Mouse (Mus musculus) midbrain, embryonic 13.5 days (tissue): ENCODE results near the gene Fam25c. TPM values are rescaled to one million over a fixed set of nuclear protein-coding genes. Genes with fewer than 3 reads are reported as not detected.

Experiments used
- ATAC-seq: fragments of 200-750 bp; cut with Nextera tagmentation; 2 replicates; pipeline ENCODE4 v1.8.0; 2017; ENCODE audit warnings: mild to moderate bottlenecking, moderate TSS enrichment, moderate library complexity
- H3K27ac ChIP-seq: fragments of 300-500 bp; sonication (generic); 2 replicates; pipeline ENCODE4 v1.5.1; 2015; ENCODE audit warnings: inconsistent platforms, mild to moderate bottlenecking, moderate library complexity
- H3K27me3 ChIP-seq: fragments of 300-500 bp; sonication (generic); 2 replicates; pipeline ENCODE4 v1.6.1; 2015; ENCODE audit warnings: mild to moderate bottlenecking, inconsistent platforms
- H3K36me3 ChIP-seq: fragments of 300-500 bp; sonication (generic); 2 replicates; pipeline ENCODE4 v1.6.1; 2015; ENCODE audit warnings: mild to moderate bottlenecking, inconsistent platforms
- H3K4me1 ChIP-seq: fragments of 300-500 bp; sonication (generic); replicated peaks from 2 replicates; pipeline ENCODE4 v1.6.1; 2015; ENCODE audit warnings: inconsistent platforms
- H3K4me2 ChIP-seq: fragments of 300-500 bp; sonication (generic); replicated peaks from 2 replicates; pipeline ENCODE4 v1.6.1; 2015; ENCODE audit warnings: moderate library complexity, mild to moderate bottlenecking, inconsistent platforms
- H3K4me3 ChIP-seq: fragments of 300-500 bp; sonication (generic); replicated peaks from 2 replicates; pipeline ENCODE4 v1.5.1; 2015; ENCODE audit warnings: mild to moderate bottlenecking, inconsistent platforms
- H3K9ac ChIP-seq: fragments of 300-500 bp; sonication (generic); replicated peaks from 2 replicates; pipeline ENCODE4 v1.6.1; 2015; ENCODE audit warnings: mild to moderate bottlenecking, inconsistent platforms
- H3K9me3 ChIP-seq: fragments of 300-500 bp; sonication (generic); 2 replicates; pipeline ENCODE4 v1.6.1; 2016; ENCODE audit warnings: mild to moderate bottlenecking, inconsistent platforms
- WGBS: fragments of 180-500 bp; shearing (Covaris S2); methylation state at CpG from one replicate; pipeline ENCODE4 v1.1.7; 2015; 5-methylcytosine and 5-hydroxymethylcytosine counted together
- polyA plus RNA-seq: library from polyadenylated mRNA; unstranded; fragments of >200 nt; fragmentation: Nextera tagmentation; extraction: Ambion mirVana; gene quantifications from 2 replicates; pipeline ENCODE4 v1.2.1, GENCODE M21; 2015

The Fam25c gene
- polyA plus RNA-seq, 1 experiment from 2014 or later, result not detected

- peak overlapping the region; percentile 43 for H3K4me3 ChIP-seq
- H3K4me1 ChIP-seq, result peaks cover 12% of the 10 kb centered on the region
- H3K9ac ChIP-seq, result peak overlapping the region; percentile 70; the same call in 1 of the 2 replicates
- ATAC-seq, result peak; percentile 50
- no peak overlapping the region for H3K27ac ChIP-seq
- H3K9me3 ChIP-seq, result no peaks in the 10 kb centered on the region
- H3K36me3 ChIP-seq, result no peaks in the 10 kb centered on the region
- H3K4me2 ChIP-seq, result peak overlapping the region; percentile 70
- no peaks in the 10 kb centered on the region for H3K27me3 ChIP-seq
- WGBS, result 30% methylated on average over 18 of the region's 18 CpGs
Observed at GRCm38 (mm10) chr14:34362726-34363445, 7.7 kb upstream of the Fam25c start.

DNA sequence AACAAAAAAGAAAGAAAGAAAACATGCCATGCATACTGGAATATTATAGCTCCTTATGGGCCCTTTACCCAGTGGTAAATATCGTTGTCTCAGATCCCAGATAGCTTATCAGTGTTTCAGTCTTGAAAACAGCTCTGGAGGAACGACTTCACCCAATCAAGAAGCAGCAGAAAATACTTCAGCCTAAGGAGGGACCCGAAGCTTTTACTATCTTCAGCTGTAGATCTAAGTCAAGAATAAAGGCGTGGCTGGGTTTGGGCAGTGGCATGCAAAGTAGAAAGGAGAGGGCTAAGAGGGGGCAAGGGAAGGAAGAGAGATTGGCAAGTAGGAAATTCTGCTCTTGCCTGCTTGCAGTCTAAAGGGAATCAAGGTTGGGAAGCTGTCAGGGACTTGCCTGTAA, 6.9 kb upstream of the Fam25c start:
- H3K4me1 ChIP-seq, result peaks cover 12% of the 10 kb centered on the region
- H3K4me3 ChIP-seq, result no peak overlapping the region
- H3K9me3 ChIP-seq, result no peaks in the 10 kb centered on the region
- H3K27ac ChIP-seq, result no peak overlapping the region
- no peak overlapping the region for H3K9ac ChIP-seq
- WGBS, result 83% methylated on average over 4 of the region's 4 CpGs
- H3K27me3 ChIP-seq, result no peaks in the 10 kb centered on the region
- H3K36me3 ChIP-seq, result no peaks in the 10 kb centered on the region
- ATAC-seq, result no peak
- H3K4me2 ChIP-seq, result no peak overlapping the region

- H3K9me3 ChIP-seq, result no peaks in the 10 kb centered on the region
- H3K27ac ChIP-seq, result no peak overlapping the region
- no peaks in the 10 kb centered on the region for H3K27me3 ChIP-seq
- no peak overlapping the region for H3K4me2 ChIP-seq
- WGBS, result 40% methylated on average over 6 of the region's 6 CpGs
- H3K9ac ChIP-seq, result no peak overlapping the region
- ATAC-seq, result no peak
- peaks cover 12% of the 10 kb centered on the region for H3K4me1 ChIP-seq
- H3K4me3 ChIP-seq, result no peak overlapping the region
- H3K36me3 ChIP-seq, result no peaks in the 10 kb centered on the region
Observed at GRCm38 (mm10) chr14:34360251-34360650, 5.0 kb upstream of the Fam25c start.

DNA sequence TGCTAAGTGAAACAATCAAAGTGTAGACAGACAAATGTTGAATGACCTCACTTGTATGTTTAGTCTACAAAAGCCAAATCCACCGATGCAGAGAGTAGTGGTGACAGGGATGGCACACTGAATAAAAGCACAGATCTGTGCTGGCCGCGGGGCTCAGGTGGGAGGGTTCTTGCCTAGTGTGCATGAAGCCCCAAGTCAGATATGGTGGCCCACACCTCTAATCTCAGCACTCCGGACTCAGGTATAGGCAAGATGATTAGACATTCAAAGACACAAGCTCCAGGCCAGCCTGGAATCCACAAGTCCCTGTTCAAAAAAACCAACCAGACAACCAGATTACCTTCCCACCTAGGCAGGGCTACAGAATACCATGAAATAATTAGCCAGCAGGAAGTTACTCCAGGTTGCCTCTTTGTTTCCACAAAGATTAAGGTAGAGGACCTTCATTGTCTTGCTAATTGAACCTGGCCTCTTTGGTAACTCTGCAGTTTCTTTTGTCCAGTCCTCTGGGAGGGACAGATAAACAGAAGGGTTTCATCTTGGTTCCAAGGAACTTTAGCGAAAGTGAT, 4.5 kb upstream of the Fam25c start:
- 39% methylated on average over 5 of the region's 5 CpGs for WGBS
- H3K4me2 ChIP-seq, result no peak overlapping the region

DNA sequence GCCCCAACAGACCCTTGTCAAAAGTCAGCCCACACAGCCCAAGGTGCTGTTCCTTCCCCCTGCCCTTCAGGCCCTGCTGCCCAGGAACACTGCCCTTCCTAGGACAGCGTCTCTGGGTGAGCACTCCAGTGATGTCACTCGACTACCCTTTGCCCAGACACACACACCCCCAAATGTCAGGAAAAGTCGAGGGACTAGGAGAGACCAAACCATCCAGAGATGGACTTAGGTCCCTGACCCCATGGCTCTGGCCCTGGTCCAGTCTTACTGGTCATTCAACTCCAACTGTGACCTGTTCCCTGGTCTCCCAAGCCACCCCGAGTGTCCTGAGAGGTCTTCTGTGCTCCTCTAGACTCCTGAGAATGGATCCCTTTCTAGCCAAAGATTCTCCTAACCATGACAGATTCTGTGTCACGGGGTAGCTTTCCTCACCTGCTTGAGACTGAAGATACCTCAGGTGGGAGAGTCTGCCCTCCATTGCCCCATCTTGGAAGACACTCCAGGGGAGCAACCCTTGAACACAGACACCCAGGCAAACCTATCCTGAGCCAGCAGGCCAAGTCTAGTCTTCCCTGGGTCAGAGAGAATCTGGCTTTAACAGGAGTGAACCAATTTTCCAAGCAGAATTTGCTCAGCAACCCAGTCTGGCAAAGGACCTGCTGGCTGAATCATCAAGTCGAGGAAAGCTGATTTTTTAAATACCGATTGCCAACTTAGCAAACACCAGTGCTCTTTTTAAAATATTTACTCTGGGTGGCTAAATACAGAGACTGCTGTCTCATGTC, 2.6 kb upstream of the Fam25c start:
- 87% methylated on average over 7 of the region's 7 CpGs for WGBS
- no peak overlapping the region for H3K4me2 ChIP-seq
- H3K4me1 ChIP-seq, result no peaks in the 10 kb centered on the region
- no peak overlapping the region for H3K4me3 ChIP-seq
- H3K36me3 ChIP-seq, result no peaks in the 10 kb centered on the region
- ATAC-seq, result no peak
- H3K27ac ChIP-seq, result no peak overlapping the region
- H3K9me3 ChIP-seq, result no peaks in the 10 kb centered on the region
- H3K9ac ChIP-seq, result no peak overlapping the region
- no peaks in the 10 kb centered on the region for H3K27me3 ChIP-seq

More for the DNA sequence above, 4.5 kb upstream of the Fam25c start:
- Histone ChIP-seq H3K4me3 (no peak overlapping the region), H3K9ac (no peak overlapping the region), H3K27me3 (no peaks in the 10 kb centered on the region), H3K27ac (no peak overlapping the region), H3K9me3 (no peaks in the 10 kb centered on the region), H3K36me3 (no peaks in the 10 kb centered on the region), H3K4me1 (peaks cover 12% of the 10 kb centered on the region)
- ATAC-seq, result no peak

DNA sequence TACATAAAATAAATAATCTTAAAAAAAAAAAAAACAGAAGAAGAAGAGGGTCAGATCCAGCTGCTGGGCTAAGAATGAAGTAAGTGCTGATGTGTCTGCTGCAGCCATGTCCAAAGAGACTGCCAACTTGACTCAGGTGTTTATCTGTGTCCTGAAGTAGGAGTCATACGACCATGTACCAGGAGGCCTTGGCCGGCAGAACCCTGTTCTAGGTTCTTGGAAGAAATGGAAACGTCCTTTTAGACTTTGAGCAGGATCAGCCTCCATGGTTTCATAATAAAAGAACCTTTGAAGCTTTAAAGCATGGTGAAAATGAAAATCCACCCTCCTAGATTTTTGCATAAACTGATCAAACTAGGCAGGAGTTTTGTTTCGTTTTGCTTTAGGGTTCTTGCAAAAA, 777 bp downstream of the Fam25c start:
- H3K4me2 ChIP-seq, result no peak overlapping the region
- 84% methylated on average over 4 of the region's 4 CpGs for WGBS

GRCm38 (mm10) chr14:34353326-34353725, 1.9 kb downstream of the Fam25c start:
- Histone ChIP-seq H3K36me3 (no peaks in the 10 kb centered on the region), H3K27me3 (no peaks in the 10 kb centered on the region), H3K27ac (no peak overlapping the region), H3K4me3 (no peak overlapping the region), H3K9me3 (no peaks in the 10 kb centered on the region), H3K4me2 (no peak overlapping the region), H3K9ac (no peak overlapping the region), H3K4me1 (no peaks in the 10 kb centered on the region)
- ATAC-seq, result no peak
- 87% methylated on average over 3 of the region's 3 CpGs for WGBS

More for the DNA sequence above, 777 bp downstream of the Fam25c start:
- no peaks in the 10 kb centered on the region for H3K27me3 ChIP-seq
- ATAC-seq, result no peak
- no peaks in the 10 kb centered on the region for H3K9me3 ChIP-seq
- no peak overlapping the region for H3K27ac ChIP-seq
- no peak overlapping the region for H3K9ac ChIP-seq
- no peak overlapping the region for H3K4me3 ChIP-seq
- H3K4me1 ChIP-seq, result no peaks in the 10 kb centered on the region
- no peaks in the 10 kb centered on the region for H3K36me3 ChIP-seq

DNA sequence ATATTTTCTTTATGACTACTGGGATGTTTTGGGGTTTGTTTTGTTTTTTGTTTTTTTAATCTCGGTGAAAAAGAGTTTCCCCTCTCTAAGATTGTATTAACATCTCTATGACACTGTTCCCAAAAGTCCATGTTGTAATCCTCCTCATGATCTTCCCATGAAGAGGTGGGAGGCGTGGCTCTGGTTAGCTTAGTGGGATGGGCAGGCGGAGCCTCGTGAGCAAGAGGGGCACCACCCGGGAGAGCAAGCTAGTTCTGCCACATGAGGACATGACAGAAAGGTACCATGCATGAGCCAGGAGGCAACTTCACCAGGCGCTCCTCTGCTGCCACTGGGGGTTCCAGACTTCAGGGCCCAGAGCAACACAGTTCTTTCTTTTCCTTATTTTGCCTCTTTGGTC, 2.7 kb downstream of the Fam25c start:
- Histone ChIP-seq H3K4me2 (no peak overlapping the region), H3K4me3 (no peak overlapping the region), H3K9ac (no peak overlapping the region), H3K27me3 (no peaks in the 10 kb centered on the region), H3K4me1 (no peaks in the 10 kb centered on the region), H3K9me3 (no peaks in the 10 kb centered on the region), H3K27ac (no peak overlapping the region), H3K36me3 (no peaks in the 10 kb centered on the region)
- 62% methylated on average over 6 of the region's 6 CpGs for WGBS
- no peak for ATAC-seq

DNA sequence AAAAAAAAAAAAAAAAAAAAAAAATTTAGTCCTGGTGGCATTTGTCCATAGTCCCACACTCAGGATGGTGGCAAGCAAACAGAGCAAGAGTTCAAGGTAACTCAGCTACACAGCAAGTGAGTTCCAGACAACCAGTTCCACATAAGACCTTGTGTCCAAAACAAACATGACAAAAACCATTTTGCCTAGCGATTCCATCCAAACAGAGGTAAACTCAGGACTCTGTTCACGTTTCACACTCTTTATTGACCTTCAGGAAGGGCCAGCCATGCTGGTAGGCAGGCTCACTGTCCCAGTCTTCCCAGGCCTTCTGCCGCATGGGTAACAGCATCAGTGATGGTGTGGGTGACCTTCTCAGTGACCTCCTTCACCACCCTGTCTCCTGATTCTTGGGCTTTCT, 3.6 kb downstream of the Fam25c start:
- ATAC-seq, result no peak
- 69% methylated on average over 3 of the region's 3 CpGs for WGBS
- no peaks in the 10 kb centered on the region for H3K36me3 ChIP-seq
- no peak overlapping the region for H3K27ac ChIP-seq
- no peak overlapping the region for H3K4me2 ChIP-seq
- H3K27me3 ChIP-seq, result no peaks in the 10 kb centered on the region
- H3K4me3 ChIP-seq, result no peak overlapping the region
- no peak overlapping the region for H3K9ac ChIP-seq
- H3K4me1 ChIP-seq, result no peaks in the 10 kb centered on the region
- no peaks in the 10 kb centered on the region for H3K9me3 ChIP-seq

GRCm38 (mm10) chr14:34349007-34349406, 6.2 kb downstream of the Fam25c start:
- no peak overlapping the region for H3K4me3 ChIP-seq
- peaks cover 8% of the 10 kb centered on the region; the same call in 1 of the 2 replicates for H3K36me3 ChIP-seq
- no peaks in the 10 kb centered on the region for H3K4me1 ChIP-seq
- H3K27me3 ChIP-seq, result no peaks in the 10 kb centered on the region
- H3K9ac ChIP-seq, result no peak overlapping the region
- WGBS, result 84% methylated on average over 8 of the region's 8 CpGs
- no peak for ATAC-seq
- H3K27ac ChIP-seq, result no peak overlapping the region
- no peak overlapping the region for H3K4me2 ChIP-seq
- no peaks in the 10 kb centered on the region for H3K9me3 ChIP-seq

DNA sequence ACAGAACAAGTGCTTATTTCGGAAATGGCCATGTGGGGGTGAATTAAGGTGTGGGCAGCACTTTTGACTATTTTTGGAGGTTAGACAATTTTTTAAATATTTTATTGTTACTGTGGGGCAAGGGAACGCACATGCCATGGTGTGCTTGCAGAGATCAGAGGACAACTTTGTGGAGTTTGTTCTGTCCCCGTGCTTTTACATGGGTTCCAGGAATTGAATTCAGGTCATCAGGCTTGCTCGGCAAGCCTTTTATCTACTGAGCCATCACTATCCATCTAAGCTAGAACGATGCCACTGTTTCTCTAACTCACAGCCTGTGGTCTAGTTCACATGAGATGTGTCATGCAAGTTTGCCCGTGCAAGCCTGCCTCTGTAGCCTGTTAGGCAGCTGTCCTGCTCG, 6.9 kb downstream of the Fam25c start:
- H3K9me3 ChIP-seq, result no peaks in the 10 kb centered on the region
- 85% methylated on average over 7 of the region's 7 CpGs for WGBS
- ATAC-seq, result no peak

DNA sequence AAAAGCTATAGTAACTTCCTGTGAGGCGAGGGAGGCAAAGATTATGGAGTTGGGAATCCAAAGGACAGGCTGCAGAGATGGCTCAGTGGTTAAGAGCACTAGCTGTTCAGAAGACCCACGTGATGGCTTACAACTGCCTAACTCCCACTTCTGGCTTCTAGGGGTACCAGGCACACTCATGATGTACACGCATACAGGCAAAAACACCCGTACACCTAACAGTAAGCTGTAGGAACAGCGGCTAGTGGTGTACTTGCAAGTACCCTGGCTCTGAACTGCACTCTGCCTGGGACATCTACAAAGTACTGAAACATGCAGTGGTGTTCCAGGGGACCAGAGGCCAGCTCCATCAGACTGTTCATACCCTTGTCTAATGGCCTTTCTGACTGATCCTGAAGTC, 8.1 kb downstream of the Fam25c start:
- H3K4me3 ChIP-seq, result no peak overlapping the region
- WGBS, result 97% methylated on average over 5 of the region's 5 CpGs
- no peaks in the 10 kb centered on the region for H3K9me3 ChIP-seq
- H3K36me3 ChIP-seq, result peaks cover 23% of the 10 kb centered on the region
- ATAC-seq, result no peak
- no peaks in the 10 kb centered on the region for H3K4me1 ChIP-seq
- H3K9ac ChIP-seq, result no peak overlapping the region
- H3K4me2 ChIP-seq, result no peak overlapping the region
- H3K27me3 ChIP-seq, result no peaks in the 10 kb centered on the region
- no peak overlapping the region for H3K27ac ChIP-seq

More for the DNA sequence above, 6.9 kb downstream of the Fam25c start:
- Histone ChIP-seq H3K9ac (no peak overlapping the region), H3K4me2 (no peak overlapping the region), H3K27me3 (no peaks in the 10 kb centered on the region), H3K27ac (no peak overlapping the region), H3K36me3 (peaks cover 11% of the 10 kb centered on the region), H3K4me3 (no peak overlapping the region), H3K4me1 (no peaks in the 10 kb centered on the region)
